Mouse (Mus musculus): Measurements from ENCODE around the gene Hpse2. TPM values are rescaled to one million over a fixed set of nuclear protein-coding genes. Genes with fewer than 3 reads are reported as not detected.
A peak's percentile ranks its signal among the peaks of the same experiment; 100 is the strongest.
"Not testable (repeated sequence)": the region's sequence is repeated elsewhere in the genome, so short reads cannot be mapped to it uniquely, and the experiment has no call there.

Hpse2 gene
- polyA plus RNA-seq, 1 experiment from 2014 or later: 14.9 TPM

DNA sequence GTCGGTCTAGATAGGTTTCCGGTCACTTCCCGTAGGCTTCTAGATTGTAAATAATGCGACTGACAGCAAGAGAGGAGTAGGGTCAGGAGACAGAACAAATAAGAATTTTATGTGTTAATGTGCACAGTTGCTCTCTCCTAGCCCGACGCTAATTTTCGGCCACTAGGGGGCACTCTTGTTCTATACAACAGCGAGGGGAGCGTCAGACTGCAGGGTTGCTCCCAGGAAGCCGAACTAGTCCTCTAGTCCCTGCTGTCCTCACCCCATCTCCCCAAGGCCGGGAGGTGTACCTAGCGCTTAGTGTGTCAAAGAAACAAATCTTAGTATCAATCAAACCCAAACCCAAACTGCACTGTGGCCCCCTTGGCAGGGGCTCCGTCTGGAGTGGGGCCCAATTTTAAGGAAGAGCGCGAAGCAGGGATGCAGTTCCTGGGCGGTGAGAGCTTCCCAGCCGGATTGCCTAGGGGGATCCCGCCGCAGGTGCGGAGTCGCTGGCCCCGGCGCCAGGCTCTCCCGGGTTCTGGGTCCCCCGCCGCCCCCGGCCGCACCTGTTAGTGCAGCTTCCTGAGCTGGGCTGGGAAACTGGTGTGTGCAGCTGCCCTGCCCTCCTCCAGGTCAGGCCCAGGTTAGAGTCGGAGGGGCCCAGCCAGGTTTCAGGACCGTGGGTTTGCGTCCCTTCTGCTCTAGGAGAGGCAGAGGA, 593.1 kb downstream of the Hpse2 start:
- Histone ChIP-seq H3K4me1 (peaks cover 9% of the 10 kb centered on the region), H3K4me2 (replicated peaks) (peak overlapping the region; percentile 82), H3K9ac (peak overlapping the region; percentile 30), H3K36me3 (no peaks in the 10 kb centered on the region), H3K27me3 (no peaks in the 10 kb centered on the region), H3K27ac (0 out of 2 replicates have a peak overlapping the region, but pooled peaks have one; percentile 41), H3K4me3 (peak overlapping the region; percentile 35), H3K9me3 (no peaks in the 10 kb centered on the region)
- WGBS: 3% methylated on average over 31 of the region's 31 CpGs
- ATAC-seq (ENCODE audit: insufficient number of reproducible peaks, insufficient read depth, low FRiP score, low TSS enrichment): peak; percentile 78

DNA sequence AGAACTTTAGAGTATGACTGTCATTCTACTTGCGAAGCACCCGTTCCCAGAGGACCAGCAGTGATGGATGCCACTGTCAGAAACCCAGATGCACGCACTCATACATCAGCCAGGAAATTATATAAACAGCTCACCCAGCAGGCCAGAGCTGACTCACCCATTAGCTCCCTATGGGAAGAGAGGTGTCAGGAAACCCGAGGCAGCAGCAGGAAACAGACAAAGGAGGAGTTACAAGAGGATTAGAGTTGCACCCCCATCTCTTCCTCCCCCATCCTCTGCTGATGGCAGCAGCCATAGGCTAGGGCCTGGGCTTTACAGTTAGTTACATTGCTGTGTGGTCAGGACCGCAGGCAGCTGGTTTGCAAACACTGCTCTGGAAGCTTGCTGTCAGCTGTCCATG, 599.8 kb downstream of the Hpse2 start:
- peaks cover 9% of the 10 kb centered on the region; the same call in 1 of the 2 replicates for H3K27me3 ChIP-seq
- no peaks in the 10 kb centered on the region; the same call in none of the 2 replicates for H3K4me1 ChIP-seq
- no peak overlapping the region for H3K4me3 ChIP-seq
- no peaks in the 10 kb centered on the region for H3K9me3 ChIP-seq
- no peak overlapping the region for H3K4me2 ChIP-seq (replicated peaks)
- no peak overlapping the region for H3K9ac ChIP-seq
- ATAC-seq (ENCODE audit: insufficient number of reproducible peaks, insufficient read depth, low FRiP score, low TSS enrichment): no peak
- H3K27ac ChIP-seq: no peak overlapping the region
- no peaks in the 10 kb centered on the region for H3K36me3 ChIP-seq
- 52% methylated on average over 5 of the region's 5 CpGs for WGBS

DNA sequence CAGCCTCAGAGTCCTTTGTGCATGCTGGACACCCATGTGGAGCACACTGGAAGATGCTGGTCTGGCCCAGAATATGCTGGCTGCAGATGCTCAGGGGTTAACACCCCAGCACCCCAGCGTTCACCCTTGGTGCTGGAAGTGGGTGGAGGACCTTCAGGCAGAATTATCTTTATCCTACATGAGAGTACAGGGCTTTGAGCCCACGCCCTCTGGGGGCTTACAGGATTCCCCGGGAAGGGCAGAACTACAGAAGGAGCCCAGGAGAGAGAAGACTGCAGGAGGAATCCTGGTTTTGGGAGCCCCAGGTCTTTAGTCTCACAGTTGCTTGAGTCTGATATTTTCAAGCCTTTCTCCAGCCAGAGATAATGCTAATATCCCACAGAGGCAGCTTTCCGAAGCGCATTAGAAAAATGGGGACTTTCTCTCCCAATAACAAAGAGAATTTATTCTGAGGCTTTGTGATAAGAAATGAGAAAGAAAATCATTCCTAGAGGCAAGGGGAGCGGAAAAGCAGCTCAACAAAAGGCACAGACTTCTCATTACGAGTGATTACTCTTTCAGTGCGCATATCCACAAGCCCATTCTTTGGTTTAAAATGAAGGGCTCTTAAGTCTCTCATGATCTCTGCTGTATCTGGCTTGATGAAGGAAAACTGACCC, 602.5 kb downstream of the Hpse2 start:
- WGBS: 51% methylated on average over 8 of the region's 8 CpGs
- Histone ChIP-seq H3K4me1 (no peaks in the 10 kb centered on the region; the same call in none of the 2 replicates), H3K36me3 (no peaks in the 10 kb centered on the region), H3K4me2 (replicated peaks) (no peak overlapping the region), H3K9ac (no peak overlapping the region), H3K27ac (no peak overlapping the region), H3K9me3 (no peaks in the 10 kb centered on the region), H3K4me3 (no peak overlapping the region), H3K27me3 (peaks cover 9% of the 10 kb centered on the region; the same call in 1 of the 2 replicates)
- ATAC-seq (ENCODE audit: insufficient number of reproducible peaks, insufficient read depth, low FRiP score, low TSS enrichment): no peak

DNA sequence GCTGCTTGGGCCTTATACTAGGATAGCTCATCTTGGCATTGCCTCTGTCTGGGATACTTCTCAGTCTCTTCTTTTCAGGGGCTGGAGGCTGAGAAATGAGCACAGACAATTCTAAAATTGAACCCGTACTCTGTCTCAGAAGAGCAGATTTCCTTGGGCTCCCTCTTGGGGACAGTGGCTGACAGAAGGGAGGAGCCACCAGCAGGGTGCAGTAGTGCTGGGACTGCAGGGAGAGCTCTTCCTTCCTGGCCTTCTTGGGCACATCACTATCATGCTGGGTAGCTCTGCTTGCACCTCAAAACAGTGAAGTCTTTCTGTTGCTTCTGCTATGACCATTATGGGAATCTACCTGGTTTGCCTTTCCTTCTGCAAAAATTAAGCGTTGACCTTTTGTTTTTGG, 603.0 kb downstream of the Hpse2 start:
- no peak overlapping the region for H3K4me3 ChIP-seq
- H3K4me2 ChIP-seq (replicated peaks): no peak overlapping the region
- 22% methylated on average over 2 of the region's 2 CpGs for WGBS
- no peaks in the 10 kb centered on the region for H3K36me3 ChIP-seq
- H3K27me3 ChIP-seq: peaks cover 9% of the 10 kb centered on the region; the same call in 1 of the 2 replicates
- no peaks in the 10 kb centered on the region for H3K9me3 ChIP-seq
- no peak for ATAC-seq (ENCODE audit: insufficient number of reproducible peaks, insufficient read depth, low FRiP score, low TSS enrichment)
- no peaks in the 10 kb centered on the region; the same call in none of the 2 replicates for H3K4me1 ChIP-seq
- no peak overlapping the region for H3K9ac ChIP-seq
- H3K27ac ChIP-seq: no peak overlapping the region

DNA sequence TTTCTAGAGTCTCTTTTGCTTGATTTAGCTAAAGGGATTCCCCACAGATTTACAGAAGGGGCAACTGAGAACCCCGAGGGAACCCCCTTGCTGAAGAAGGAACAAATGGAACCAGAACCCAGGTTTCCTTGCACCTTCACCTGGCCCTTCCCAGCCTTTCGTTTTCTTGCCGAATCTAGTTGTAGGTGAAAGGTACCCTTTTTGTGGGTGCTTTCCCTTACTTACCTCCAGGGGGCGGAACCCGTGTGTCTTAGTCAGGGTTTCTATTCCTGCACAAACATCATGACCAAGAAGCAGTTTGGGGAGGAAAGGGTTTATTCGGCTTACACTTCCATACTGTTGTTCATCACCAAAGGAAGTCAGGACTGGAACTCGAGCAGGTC, 608.0 kb downstream of the Hpse2 start:
- not testable (repeated sequence) for H3K36me3 ChIP-seq; H3K9me3 ChIP-seq; H3K27me3 ChIP-seq; H3K4me1 ChIP-seq; ATAC-seq (ENCODE audit: insufficient number of reproducible peaks, insufficient read depth, low FRiP score, low TSS enrichment)
- Histone ChIP-seq H3K4me3 (peak overlapping the region; percentile 58), H3K27ac (0 out of 2 replicates have a peak overlapping the region, but pooled peaks have one; percentile 83), H3K4me2 (replicated peaks) (peak overlapping the region; percentile 49), H3K9ac (peak overlapping the region; percentile 53)
- WGBS: 46% methylated on average over 7 of the region's 7 CpGs

DNA sequence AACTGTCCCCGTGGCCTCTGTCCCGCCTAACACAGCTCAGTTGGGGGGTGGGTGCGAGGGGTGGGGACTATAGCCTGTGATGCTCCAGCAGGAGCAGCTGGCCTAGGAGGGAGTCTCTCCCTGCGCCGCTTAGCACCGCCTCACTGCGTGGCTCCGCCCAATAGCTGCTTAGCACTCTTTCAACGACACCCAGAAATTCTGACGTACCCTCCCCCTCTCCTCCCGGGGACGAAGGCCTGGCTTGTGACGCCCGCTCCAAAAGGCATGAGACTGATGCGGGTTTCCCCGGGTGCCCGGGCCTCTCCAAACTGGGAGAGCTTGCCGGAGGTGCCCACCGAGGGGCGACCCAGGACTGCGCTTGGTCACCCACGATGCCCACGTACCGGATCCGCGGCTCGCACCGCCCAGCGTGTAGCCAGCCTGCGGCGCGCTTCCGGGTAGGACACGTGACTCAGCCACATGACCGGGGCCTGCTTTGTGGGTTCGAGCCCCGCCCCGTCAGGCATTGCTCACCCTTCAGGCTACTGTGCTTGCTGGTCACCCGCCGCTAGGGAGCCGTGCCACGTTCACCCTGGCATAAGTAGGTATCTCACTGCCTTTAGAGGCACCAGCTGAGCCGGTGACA, 608.5 kb downstream of the Hpse2 start, which contains the start of gene Hps1:
Gene Hps1 (minus strand): TSS at position 448 of the 625 bp plus-strand sequence.
- no peaks in the 10 kb centered on the region; the same call in 1 of the 2 replicates for H3K4me1 ChIP-seq
- H3K27ac ChIP-seq: peak within 1 kb of the TSS; percentile 83
- H3K4me3 ChIP-seq: peak within 1 kb of the TSS; percentile 58
- H3K4me2 ChIP-seq (replicated peaks): peak within 1 kb of the TSS; percentile 49
- no peaks in the 10 kb centered on the region for H3K36me3 ChIP-seq
- no peaks in the 10 kb centered on the region for H3K9me3 ChIP-seq
- WGBS: under 1% methylated on average over 43 of the region's 43 CpGs
- peak; percentile 95 for ATAC-seq (ENCODE audit: insufficient number of reproducible peaks, insufficient read depth, low FRiP score, low TSS enrichment)
- no peaks in the 10 kb centered on the region for H3K27me3 ChIP-seq
- H3K9ac ChIP-seq: peak within 1 kb of the TSS; percentile 53

DNA sequence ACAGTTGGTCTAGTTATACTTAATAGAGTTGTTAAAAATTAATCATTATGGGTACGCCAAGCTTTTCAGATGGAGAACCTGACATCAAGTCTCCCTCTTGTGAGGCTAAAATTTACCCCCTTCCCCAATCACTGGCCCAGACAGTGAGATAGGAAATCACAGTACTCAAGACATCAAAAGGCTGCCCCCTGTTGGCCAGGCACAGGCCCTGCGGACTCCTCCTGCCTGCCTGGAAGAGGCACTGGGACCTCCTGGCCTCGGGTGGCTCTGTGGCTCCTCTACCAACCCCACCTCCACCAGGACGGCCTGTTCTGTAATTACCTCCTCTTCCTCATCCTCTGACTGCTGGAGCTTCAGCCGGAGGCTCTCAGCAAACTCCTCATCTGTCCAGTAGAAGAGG, 610.4 kb downstream of the Hpse2 start:
- Histone ChIP-seq H3K4me2 (replicated peaks) (no peak overlapping the region), H3K27me3 (no peaks in the 10 kb centered on the region), H3K27ac (no peak overlapping the region), H3K4me3 (no peak overlapping the region), H3K9ac (no peak overlapping the region), H3K36me3 (no peaks in the 10 kb centered on the region), H3K9me3 (no peaks in the 10 kb centered on the region), H3K4me1 (no peaks in the 10 kb centered on the region; the same call in 1 of the 2 replicates)
- 86% methylated on average over 5 of the region's 5 CpGs for WGBS
- ATAC-seq (ENCODE audit: insufficient number of reproducible peaks, insufficient read depth, low FRiP score, low TSS enrichment): no peak

DNA sequence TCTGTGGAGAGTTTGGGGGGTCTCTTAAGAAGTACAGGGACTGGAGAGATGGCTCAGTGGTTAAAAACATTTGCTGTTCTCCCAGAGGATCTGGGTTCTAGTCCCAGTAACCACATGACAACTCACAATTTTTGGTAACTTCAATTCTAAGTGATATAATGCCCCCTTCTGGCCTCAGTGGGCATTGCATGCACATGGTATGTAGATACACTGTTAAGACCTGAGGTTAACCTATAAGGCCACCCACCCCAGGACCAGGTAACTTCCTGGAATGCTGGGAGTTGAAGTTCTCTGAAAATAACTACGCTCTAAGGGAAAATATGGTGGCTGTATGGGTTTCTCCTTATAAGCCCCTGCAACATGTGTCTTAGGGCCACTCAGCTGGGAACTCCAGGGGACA, 611.3 kb downstream of the Hpse2 start:
- Histone ChIP-seq H3K4me1 (no peaks in the 10 kb centered on the region; the same call in 1 of the 2 replicates), H3K27me3 (no peaks in the 10 kb centered on the region), H3K36me3 (no peaks in the 10 kb centered on the region), H3K4me2 (replicated peaks) (no peak overlapping the region), H3K9ac (no peak overlapping the region), H3K4me3 (no peak overlapping the region), H3K27ac (no peak overlapping the region), H3K9me3 (no peaks in the 10 kb centered on the region)
- 94% methylated on average over 1 of the region's 1 CpGs for WGBS
- no peak for ATAC-seq (ENCODE audit: insufficient number of reproducible peaks, insufficient read depth, low FRiP score, low TSS enrichment)

DNA sequence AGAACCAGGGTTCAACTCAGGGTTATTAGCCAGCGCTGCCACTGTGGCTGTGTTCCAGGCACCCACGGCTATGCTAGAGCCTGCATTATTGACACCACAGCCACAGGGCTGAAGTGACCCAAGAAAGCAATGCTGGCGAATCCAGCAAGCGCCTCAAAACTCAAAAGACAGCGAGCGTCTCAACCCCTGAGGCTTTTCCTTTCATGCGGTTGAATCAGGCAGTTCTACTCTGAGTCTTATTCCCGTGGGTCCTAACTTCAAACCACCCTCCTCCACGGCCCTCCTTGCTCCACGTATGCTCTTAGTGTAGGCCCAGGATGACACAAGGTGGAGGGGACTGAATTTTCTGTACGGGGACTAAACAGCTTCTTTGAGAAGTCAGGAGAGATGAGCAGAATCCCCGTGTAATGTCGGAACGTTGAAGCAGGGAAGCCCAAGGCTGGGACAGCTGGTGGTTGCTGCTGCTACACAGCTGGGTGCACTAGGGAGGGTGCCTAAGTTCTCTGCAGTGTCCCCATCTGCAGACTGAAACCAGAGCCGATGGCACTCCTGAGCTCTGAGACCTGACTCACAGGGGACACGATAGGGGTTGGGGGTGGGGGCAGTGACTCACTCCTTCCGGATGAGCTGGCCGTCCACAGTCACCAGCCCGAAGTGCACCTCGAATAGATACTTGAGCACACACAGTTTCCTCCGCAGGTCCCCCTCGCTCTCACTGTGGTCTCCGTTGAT, 617.8 kb downstream of the Hpse2 start:
- H3K27ac ChIP-seq: no peak overlapping the region
- H3K4me1 ChIP-seq: no peaks in the 10 kb centered on the region
- H3K36me3 ChIP-seq: 0 out of 2 replicates have a peak, but pooled peaks cover 3% of the 10 kb centered on the region
- 70% methylated on average over 23 of the region's 23 CpGs for WGBS
- H3K4me2 ChIP-seq (replicated peaks): no peak overlapping the region
- no peak overlapping the region for H3K4me3 ChIP-seq
- no peak for ATAC-seq (ENCODE audit: insufficient number of reproducible peaks, insufficient read depth, low FRiP score, low TSS enrichment)
- H3K9me3 ChIP-seq: no peaks in the 10 kb centered on the region
- H3K27me3 ChIP-seq: no peaks in the 10 kb centered on the region
- H3K9ac ChIP-seq: no peak overlapping the region

DNA sequence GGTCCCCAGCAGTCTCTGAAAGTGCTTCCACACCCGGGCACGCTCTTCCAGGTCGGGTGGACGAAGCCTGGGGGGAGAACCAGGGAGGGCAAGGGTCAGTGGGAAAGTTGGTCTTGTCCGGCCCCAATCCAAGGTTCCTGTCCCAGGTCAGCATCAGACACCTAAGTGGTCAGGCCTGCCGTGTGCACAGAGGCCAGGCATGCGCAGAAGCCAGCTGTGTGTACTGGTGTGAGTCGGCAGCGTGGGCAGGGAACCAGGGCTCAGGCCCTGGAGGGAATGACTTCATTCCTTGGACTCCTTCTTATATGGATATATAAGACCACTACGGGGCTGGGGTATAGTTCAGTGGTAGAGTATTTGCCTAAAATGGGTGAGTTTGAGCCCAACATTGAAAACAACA, 618.5 kb downstream of the Hpse2 start:
- Histone ChIP-seq H3K4me2 (replicated peaks) (no peak overlapping the region), H3K27me3 (no peaks in the 10 kb centered on the region), H3K4me1 (peaks cover 4% of the 10 kb centered on the region; the same call in 1 of the 2 replicates), H3K36me3 (0 out of 2 replicates have a peak, but pooled peaks cover 3% of the 10 kb centered on the region), H3K9me3 (no peaks in the 10 kb centered on the region), H3K9ac (no peak overlapping the region), H3K27ac (no peak overlapping the region), H3K4me3 (no peak overlapping the region)
- no peak for ATAC-seq (ENCODE audit: insufficient number of reproducible peaks, insufficient read depth, low FRiP score, low TSS enrichment)
- WGBS: 87% methylated on average over 10 of the region's 10 CpGs

DNA sequence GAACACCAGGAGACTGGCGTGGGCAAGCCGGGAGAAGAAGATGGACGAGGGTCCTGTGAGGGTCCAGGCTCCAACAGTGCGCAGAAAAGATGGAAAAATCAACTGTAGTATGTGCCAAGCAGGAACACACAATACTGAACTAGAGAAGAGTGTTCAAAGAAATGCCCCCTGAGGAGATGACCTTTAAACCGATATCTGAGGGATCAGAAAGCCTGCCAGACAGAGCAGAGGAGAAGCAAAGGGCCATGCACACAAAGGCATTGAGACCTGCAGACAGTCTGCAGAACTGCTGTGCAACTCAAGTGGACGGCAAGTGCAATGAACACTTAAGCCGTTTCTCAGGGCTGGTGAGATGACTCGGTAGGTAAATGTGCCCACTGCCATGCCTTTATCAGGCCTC, 620.8 kb downstream of the Hpse2 start:
- no peaks in the 10 kb centered on the region for H3K9me3 ChIP-seq
- no peak overlapping the region for H3K4me3 ChIP-seq
- ATAC-seq (ENCODE audit: insufficient number of reproducible peaks, insufficient read depth, low FRiP score, low TSS enrichment): no peak
- H3K36me3 ChIP-seq: 0 out of 2 replicates have a peak, but pooled peaks cover 3% of the 10 kb centered on the region
- WGBS: 75% methylated on average over 8 of the region's 8 CpGs
- H3K27me3 ChIP-seq: no peaks in the 10 kb centered on the region
- no peak overlapping the region for H3K9ac ChIP-seq
- H3K4me1 ChIP-seq: peaks cover 16% of the 10 kb centered on the region
- H3K4me2 ChIP-seq (replicated peaks): no peak overlapping the region
- H3K27ac ChIP-seq: no peak overlapping the region

Data from embryonic facial prominence, embryonic 12.5 days (tissue).